Mouse (Mus musculus) liver, adult 2 months (tissue): ENCODE results near the gene Lmtk3.

Experiments used
- CTCF ChIP-seq: fragments of 200-500 bp; IDR thresholded peaks from 2 replicates; pipeline ENCODE4 v1.5.1; 2011; ENCODE audit warnings: low read depth, low read length, control low read depth
- POLR2A ChIP-seq: fragments of 200-500 bp; IDR thresholded peaks from 2 replicates; pipeline ENCODE4 v1.6.1; 2011; ENCODE audit warnings: low read length, control low read depth; ENCODE audit not compliant: insufficient read depth; ENCODE audit errors: extremely low read depth

DNA sequence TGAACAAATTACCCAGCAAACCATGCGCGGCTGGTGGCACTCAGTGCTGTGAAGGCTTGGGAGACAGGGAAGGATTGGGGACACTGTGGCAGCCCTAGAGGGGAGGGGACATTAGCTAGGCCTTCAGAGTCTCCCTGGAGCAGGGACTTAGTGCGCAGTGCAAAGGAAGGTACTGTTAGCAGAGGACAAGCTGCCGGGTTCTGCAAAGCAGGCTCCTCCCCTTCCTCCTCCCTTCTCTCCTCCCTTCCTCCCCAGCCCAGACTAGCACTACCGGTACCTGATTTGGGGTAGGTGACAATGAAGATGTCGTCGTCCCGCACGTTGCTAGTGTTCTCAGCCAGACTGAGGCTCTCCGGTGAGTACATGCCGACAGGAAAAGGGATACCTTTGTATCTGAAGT, 41.8 kb upstream of the Lmtk3 start:
- TF ChIP-seq CTCF (no peak), POLR2A (no peak)
